ENCODE assay signal across 9 mouse cellular contexts in genomic region chr5:144457623-144458287, GRCm38 (mm10).
A peak's percentile ranks its signal among the peaks of the same experiment; 100 is the strongest.
DNase-seq lines count a peak whose midpoint lies in the region; ATAC-seq lines count a peak whose summit lies in the region.
"Had no signal": no experiment of that assay in that cellular context is flagged by ENCODE, and none has a peak within 500 bp of the region (broad histone marks: within the 10 kb centered on the region; RNA-seq: fewer than 3 reads in every experiment).

No protein-coding gene starts in this region.

- H3K4me1 ChIP-seq in heart, embryonic 16.5 days (ENCODE audit: control insufficient read depth, insufficient read depth, low read length), result peaks cover 4% of the 10 kb centered on the region
- no peaks in the 10 kb centered on the region for H3K4me1 ChIP-seq in liver, embryonic 15.5 days (replicated peaks)
- 0 out of 2 replicates have a peak, but pooled peaks cover 6% of the 10 kb centered on the region for H3K4me1 ChIP-seq in stomach, embryonic 14.5 days (ENCODE audit: control insufficient read depth, insufficient read depth, low read length)

- H3K9me3 ChIP-seq in heart, embryonic 16.5 days (replicated peaks; ENCODE audit: control insufficient read depth, low read length), result peaks cover 4% of the 10 kb centered on the region; the same call in 1 of the 2 replicates
- H3K9me3 ChIP-seq in liver, embryonic 15.5 days (replicated peaks), result no peaks in the 10 kb centered on the region
- no peaks in the 10 kb centered on the region for H3K9me3 ChIP-seq in stomach, embryonic 14.5 days (ENCODE audit: control insufficient read depth, low read depth, low read length)

- peak overlapping the region; percentile 19; the same call in 1 of the 2 replicates for H3K4me3 ChIP-seq in heart, embryonic 16.5 days (ENCODE audit: low read length)
- no peak overlapping the region for H3K4me3 ChIP-seq in liver, embryonic 15.5 days (replicated peaks)
- 0 out of 2 replicates have a peak overlapping the region, but pooled peaks have one; percentile 11 for H3K4me3 ChIP-seq in stomach, embryonic 14.5 days (ENCODE audit: low read depth, low read length)

- H3K9ac ChIP-seq in heart, embryonic 16.5 days (ENCODE audit: low read length), result no peak overlapping the region
- no peak overlapping the region for H3K9ac ChIP-seq in liver, embryonic 15.5 days
- no peak overlapping the region for H3K9ac ChIP-seq in stomach, embryonic 14.5 days (replicated peaks; ENCODE audit: low read depth, low read length)

- H3K27me3 ChIP-seq in heart, embryonic 16.5 days (ENCODE audit: control insufficient read depth, insufficient read depth, low read length), result no peaks in the 10 kb centered on the region
- no peaks in the 10 kb centered on the region for H3K27me3 ChIP-seq in liver, embryonic 15.5 days
- no peaks in the 10 kb centered on the region for H3K27me3 ChIP-seq in stomach, embryonic 14.5 days (ENCODE audit: control insufficient read depth, insufficient read depth, low read length)

- ATAC-seq in heart, embryonic 16.5 days (replicated peaks; ENCODE audit: extremely low read depth, insufficient read depth, low FRiP score), result no peak
- no peak for ATAC-seq in liver, embryonic 15.5 days (ENCODE audit: insufficient read depth)
- peak; percentile 84 for ATAC-seq in stomach, embryonic 14.5 days (ENCODE audit: insufficient number of reproducible peaks, insufficient read depth, low FRiP score, low read depth)
- ATAC-seq in erythroid progenitor cell, adult 5-6 weeks (replicated peaks; ENCODE audit: low FRiP score, poor library complexity, severe bottlenecking), result no peak

- H3K27ac ChIP-seq in heart, embryonic 16.5 days (ENCODE audit: low read length), result no peak overlapping the region
- no peak overlapping the region for H3K27ac ChIP-seq in liver, embryonic 15.5 days (replicated peaks)
- H3K27ac ChIP-seq in stomach, embryonic 14.5 days (ENCODE audit: low read length), result no peak overlapping the region
- H3K27ac ChIP-seq: macrophage had no signal

- H3K36me3 ChIP-seq in heart, embryonic 16.5 days (ENCODE audit: control insufficient read depth, insufficient read depth), result no peaks in the 10 kb centered on the region
- no peaks in the 10 kb centered on the region for H3K36me3 ChIP-seq in liver, embryonic 15.5 days (replicated peaks)
- H3K36me3 ChIP-seq in stomach, embryonic 14.5 days (ENCODE audit: control insufficient read depth, insufficient read depth, low read length), result no peaks in the 10 kb centered on the region

- H3K4me2 ChIP-seq in heart, embryonic 16.5 days (ENCODE audit: low read depth, low read length), result peak overlapping the region; percentile 53
- H3K4me2 ChIP-seq in liver, embryonic 15.5 days, result peak overlapping the region; percentile 16; the same call in 1 of the 2 replicates
- peak overlapping the region; percentile 32 for H3K4me2 ChIP-seq in stomach, embryonic 14.5 days (replicated peaks; ENCODE audit: low read depth, low read length)

- DNase-seq in ovary, postnatal 36 days (ENCODE audit: low spot score), result peak; percentile 5
- no peak for DNase-seq in ovary, postnatal 10 days (ENCODE audit: low spot score)
- DNase-seq in layer of hippocampus, adult 9-11 months, result no peak
- no peak for DNase-seq in layer of hippocampus, postnatal 36 days

- WGBS in heart, embryonic 16.5 days, result 5% methylated on average over 11 of the region's 11 CpGs
- 11% methylated on average over 11 of the region's 11 CpGs for WGBS in liver, embryonic 15.5 days (ENCODE audit: insufficient replicate concordance)
- WGBS in stomach, embryonic 14.5 days, result 7% methylated on average over 11 of the region's 11 CpGs
